Mouse (Mus musculus) embryonic fibroblast, embryonic 13.5 days (primary cell): ENCODE data around the gene Tctn3.

Experiments
- CTCF ChIP-seq: IDR thresholded peaks from 2 replicates; pipeline ENCODE4 v1.5.1; 2011; ENCODE audit warnings: mild to moderate bottlenecking, control low read depth, low read length, moderate library complexity, borderline replicate concordance; ENCODE audit not compliant: insufficient read depth
- POLR2A ChIP-seq: IDR thresholded peaks from 2 replicates; pipeline ENCODE4 v1.6.1; 2011; ENCODE audit warnings: low read depth, mild to moderate bottlenecking, control low read depth, low read length, moderate library complexity

DNA sequence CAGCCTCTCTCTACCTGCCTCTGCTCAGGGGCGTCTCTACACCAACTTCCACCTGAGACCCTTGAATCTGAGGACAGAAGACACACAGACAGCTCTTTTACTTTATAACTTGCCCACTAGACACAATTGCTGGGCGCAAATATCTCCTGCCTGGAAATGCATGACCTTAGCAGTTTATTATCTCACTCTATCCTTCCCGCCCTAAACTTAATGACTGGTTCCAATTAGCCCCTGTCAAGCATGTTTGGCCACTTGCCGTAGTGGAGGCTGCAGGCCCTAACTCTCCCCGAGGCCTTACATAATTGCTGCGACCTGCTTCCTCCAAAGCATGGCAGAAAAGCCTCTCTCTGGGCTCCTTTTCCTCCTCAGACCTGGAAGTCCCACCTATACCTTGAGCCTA lies 34.3 kb upstream of the Tctn3 start:
- TF ChIP-seq CTCF = no peak
- no peak for TF ChIP-seq POLR2A
